Mouse (Mus musculus) CD8-positive naive resting alpha-beta T cell, adult 57 days (primary cell): Measurements from ENCODE around the gene Dlg2. TPM values are rescaled to one million over a fixed set of nuclear protein-coding genes. Genes with fewer than 3 reads are reported as not detected.

Source experiments
- total RNA-seq: library from RNA; stranded (reverse); gene quantifications from one replicate; pipeline ENCODE4 v1.2.4, GENCODE M21; 2023

Dlg2 gene
- total RNA-seq: 0.15 TPM

GRCm38 (mm10) chr7:90476313-90477245 lies at the start of gene Dlg2:
Gene Dlg2, plus strand, starts transcription at chr7:90476672.

GRCm38 (mm10) chr7:90442518-90443080 lies 33.9 kb upstream of the Dlg2 start, which contains the start of gene Crebzf:
Gene Crebzf, plus strand, starts transcription at chr7:90442729.

GRCm38 (mm10) chr7:90456845-90457468 lies 19.5 kb upstream of the Dlg2 start, which contains the start of gene Tmem126a:
Gene Tmem126a, minus strand, starts transcription at chr7:90457229.

GRCm38 (mm10) chr7:90475793-90476312 lies 619 bp upstream of the Dlg2 start, which contains the start of gene Tmem126b:
Gene Tmem126b, minus strand, starts transcription at chr7:90476001.

Other genes with a start within 250 kb of the Dlg2 start
- gene Ccdc83, start 210.9 kb upstream of the Dlg2 start, total RNA-seq: not detected
- gene Sytl2, start 174.4 kb upstream of the Dlg2 start, total RNA-seq: 16.0 TPM
- gene Ccdc89, start 50.1 kb upstream of the Dlg2 start, total RNA-seq: not detected
- gene Crebzf, start 33.9 kb upstream of the Dlg2 start, total RNA-seq: 180 TPM
- gene Tmem126a, start 19.4 kb upstream of the Dlg2 start, total RNA-seq: 22.0 TPM
- gene Tmem126b, start 671 bp upstream of the Dlg2 start, total RNA-seq: 5.2 TPM